Mouse (Mus musculus) adrenal gland, postnatal 25 days (tissue): ENCODE measurements around the gene Smim26. TPM values are rescaled to one million over a fixed set of nuclear protein-coding genes. Genes with fewer than 3 reads are reported as not detected.
A peak's percentile ranks its signal among the peaks of the same experiment; 100 is the strongest.

Experiments used
- DNase-seq: peaks from one replicate; pipeline ENCODE4 v3.0.0; 2021; ENCODE audit warnings: mixed read lengths
- microRNA-seq, 2 experiments: library from miRNA; unstranded; fragments of <30 nt; microRNA quantifications; one replicate each; pipeline ENCODE4 v1.2.0; 2021
- total RNA-seq: library from RNA; stranded (reverse); gene quantifications from 2 replicates; pipeline ENCODE4 v1.2.3, GENCODE M21; 2021

Smim26 gene
- total RNA-seq, 1 experiment from 2014 or later = 60.5 TPM

DNA sequence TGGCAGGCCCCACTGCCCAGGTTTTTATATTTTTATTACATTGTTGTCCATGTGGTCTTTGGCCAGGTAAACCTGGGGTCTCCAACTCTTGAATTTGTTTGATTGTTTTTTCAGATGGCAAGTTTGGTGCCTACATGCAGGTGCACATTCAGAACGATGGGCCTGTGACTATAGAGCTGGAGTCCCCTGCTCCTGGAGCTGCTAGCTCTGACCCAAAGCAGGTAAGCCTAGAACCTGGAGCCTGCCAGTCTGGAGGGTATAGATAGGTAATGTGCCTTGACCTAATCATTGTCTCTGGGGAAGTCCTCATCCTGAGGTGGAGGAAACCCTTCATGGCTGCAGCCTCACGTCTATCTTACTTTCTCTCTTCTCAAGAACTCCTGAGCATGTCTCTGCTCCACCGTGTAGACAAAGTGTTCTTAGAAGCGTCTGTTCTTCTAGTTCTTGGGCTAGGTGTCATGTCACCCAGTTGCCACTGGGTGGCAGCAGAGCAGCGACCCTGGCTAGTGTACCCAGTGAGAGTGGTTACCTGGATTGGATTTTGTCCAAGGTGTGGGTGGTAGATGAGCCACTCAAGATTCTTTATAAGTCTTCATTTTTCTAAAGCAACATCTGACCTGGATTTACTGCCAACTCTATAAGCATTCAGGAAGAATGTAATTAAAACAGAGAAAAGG lies 41.9 kb downstream of the Smim26 start:
- peak; percentile 60 for DNase-seq

DNA sequence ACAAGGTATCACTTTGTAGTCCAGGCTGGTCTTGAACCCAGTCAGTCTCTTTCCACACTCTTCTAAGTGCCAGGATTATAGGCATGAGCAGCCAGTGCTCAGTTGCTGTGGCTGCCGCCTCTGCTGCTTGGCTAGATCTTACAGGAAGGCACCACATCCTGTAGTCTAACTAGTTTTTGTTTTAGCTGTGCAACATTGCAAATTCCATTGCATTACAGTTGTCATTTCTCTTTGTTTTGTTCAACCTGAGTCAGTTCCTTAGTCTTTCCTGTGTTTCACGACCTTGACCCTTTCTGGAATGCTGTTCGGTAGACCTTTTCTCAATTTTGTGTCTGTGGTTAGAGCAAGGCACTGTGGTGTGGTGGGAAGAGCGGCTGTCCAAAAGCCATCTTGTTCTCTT lies 43.4 kb downstream of the Smim26 start:
- no peak for DNase-seq

- DNase-seq = no peak
Observed at GRCm38 (mm10) chr2:144637671-144638395, 44.0 kb downstream of the Smim26 start.

GRCm38 (mm10) chr2:144638719-144639118 lies 44.9 kb downstream of the Smim26 start:
- peak; percentile 53 for DNase-seq

DNA sequence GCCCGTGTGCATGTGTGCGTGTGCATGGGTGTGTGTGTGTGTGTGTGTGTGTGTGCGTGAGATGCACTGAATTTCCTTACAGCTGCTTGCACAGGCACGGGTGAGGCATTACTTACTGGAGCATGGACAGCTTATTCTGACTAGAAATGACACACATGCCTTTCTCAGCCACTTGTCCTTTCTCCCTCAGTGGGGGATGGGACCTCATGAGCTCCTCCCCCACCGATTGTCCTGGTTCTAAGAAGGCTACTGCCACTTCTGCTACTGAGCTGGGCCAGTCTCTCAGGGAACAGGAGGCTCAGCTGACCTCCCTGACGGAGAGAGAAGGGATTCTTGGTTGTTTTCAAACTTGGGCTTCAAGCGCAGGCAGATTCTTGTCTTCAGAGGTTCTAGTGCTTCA lies 46.2 kb downstream of the Smim26 start:
- DNase-seq = no peak

- no peak for DNase-seq
Observed at GRCm38 (mm10) chr2:144641991-144642390, 48.1 kb downstream of the Smim26 start.

Small RNA genes lying within 50 kb of the gene (microRNA-seq; reads per million reads assigned to microRNA genes)
- gene Gm24823 = 0 reads per million in 2 experiments

Other genes with a start within 250 kb of the Smim26 start
- 27.5 and 33.6 TPM in 2 replicates for gene Kat14, start 225.1 kb upstream of the Smim26 start, total RNA-seq
- gene Pet117, start 225.1 kb upstream of the Smim26 start, total RNA-seq = 5.5 and 8.2 TPM in 2 replicates
- gene Dzank1, start 66.6 kb upstream of the Smim26 start, total RNA-seq = 1.8 and 5.0 TPM in 2 replicates
- 19.4 and 23.8 TPM in 2 replicates for gene Polr3f, start 66.3 kb upstream of the Smim26 start, total RNA-seq
- gene Rbbp9, start 43.2 kb upstream of the Smim26 start, total RNA-seq = 26.8 and 32.5 TPM in 2 replicates
- gene Sec23b, start 37.8 kb upstream of the Smim26 start, total RNA-seq = 64.0 and 66.2 TPM in 2 replicates
- 13.8 and 18.2 TPM in 2 replicates for gene Dtd1, start 5.8 kb downstream of the Smim26 start, total RNA-seq
- gene Scp2d1, start 229.6 kb downstream of the Smim26 start, total RNA-seq = not detected in 2 replicates